Mouse (Mus musculus): ENCODE data around the gene Zswim3.

- no peak for TF ChIP-seq CTCF (IDR thresholded peaks at IDR 0.05)
- no peak for TF ChIP-seq EP300 (IDR thresholded peaks at IDR 0.05)
Observed at GRCm38 (mm10) chr2:164822636-164823165, 17.8 kb downstream of the Zswim3 start, which contains the start of gene Zswim1.
